Mouse (Mus musculus): ENCODE results near the gene Ackr4. TPM values are rescaled to one million over a fixed set of nuclear protein-coding genes. Genes with fewer than 3 reads are reported as not detected.

The Ackr4 gene
- polyA plus RNA-seq, 1 experiment from 2014 or later: 0.80 TPM

DNA sequence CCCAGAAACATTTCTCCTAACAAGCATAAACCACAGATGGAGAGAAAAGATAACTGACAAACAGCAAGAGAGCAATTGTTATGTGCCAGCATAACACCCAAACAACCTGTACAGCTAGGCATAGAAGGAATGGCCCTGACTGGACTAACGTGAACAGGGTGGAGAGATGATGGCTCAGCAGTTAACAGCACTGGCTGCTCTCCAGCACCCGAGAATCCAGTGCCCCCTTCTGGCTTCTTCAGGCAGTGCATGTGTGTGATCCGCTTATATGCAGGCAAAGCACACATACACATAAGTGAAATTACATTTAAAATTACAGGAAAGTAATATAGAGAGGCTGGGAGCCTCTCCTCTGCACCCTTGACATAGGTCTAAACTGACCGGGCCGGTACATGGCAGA is 47.4 kb downstream of the Ackr4 start:
- H3K27ac ChIP-seq: no peak overlapping the region
- H3K4me2 ChIP-seq: no peak overlapping the region
- no peak overlapping the region for H3K9ac ChIP-seq (replicated peaks)
- H3K4me3 ChIP-seq (replicated peaks): no peak overlapping the region
- H3K36me3 ChIP-seq: no peaks in the 10 kb centered on the region
- H3K27me3 ChIP-seq: no peaks in the 10 kb centered on the region
- H3K9me3 ChIP-seq: no peaks in the 10 kb centered on the region
- H3K4me1 ChIP-seq (replicated peaks): no peaks in the 10 kb centered on the region
- WGBS: 51% methylated on average over 5 of the region's 5 CpGs
- no peak for ATAC-seq (ENCODE audit: insufficient number of reproducible peaks, insufficient read depth, low FRiP score, low TSS enrichment, low read depth)

DNA sequence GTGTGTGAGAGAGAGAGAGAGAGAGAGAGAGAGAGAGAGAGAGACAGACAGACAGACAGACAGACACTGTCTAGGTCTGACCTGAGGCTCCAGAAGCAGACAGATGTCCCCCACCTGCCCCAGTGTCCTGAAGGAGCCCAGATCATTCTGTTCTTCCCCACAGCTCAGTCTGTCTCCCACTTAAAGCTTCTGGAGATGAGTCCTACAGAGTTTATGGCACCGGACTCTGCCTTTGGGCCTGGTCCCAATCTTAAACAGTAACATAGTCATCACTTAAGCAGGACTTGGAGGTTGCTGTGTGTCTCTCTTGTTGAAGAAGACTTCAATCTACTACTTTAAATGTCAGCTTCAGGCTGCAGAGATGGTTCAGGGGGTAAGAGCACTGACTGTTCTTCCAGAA is 48.0 kb downstream of the Ackr4 start:
- Histone ChIP-seq H3K4me3 (replicated peaks) (no peak overlapping the region), H3K9ac (replicated peaks) (no peak overlapping the region), H3K4me2 (no peak overlapping the region), H3K9me3 (no peaks in the 10 kb centered on the region), H3K27ac (no peak overlapping the region), H3K27me3 (no peaks in the 10 kb centered on the region), H3K36me3 (no peaks in the 10 kb centered on the region), H3K4me1 (replicated peaks) (no peaks in the 10 kb centered on the region)
- 97% methylated on average over 1 of the region's 1 CpGs for WGBS
- ATAC-seq (ENCODE audit: insufficient number of reproducible peaks, insufficient read depth, low FRiP score, low TSS enrichment, low read depth): no peak

DNA sequence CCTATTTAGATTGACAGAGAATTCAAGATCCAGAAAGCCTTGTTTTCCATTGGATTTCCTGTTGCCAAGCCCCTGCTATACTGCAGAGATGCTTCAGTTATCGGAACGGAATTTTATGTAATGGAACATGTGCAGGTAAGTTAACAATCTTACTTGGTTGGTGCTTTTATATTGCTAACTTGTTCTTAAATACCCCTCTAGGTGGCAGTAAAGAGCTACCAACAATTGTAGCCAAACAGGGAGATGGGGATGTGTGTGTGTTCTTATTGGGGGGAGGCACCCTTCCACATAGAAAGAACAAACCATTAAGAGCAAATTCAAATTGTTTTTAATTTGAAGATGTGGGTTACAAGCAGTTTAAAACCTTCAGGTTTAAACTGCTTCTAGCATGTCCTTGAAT is 50.9 kb downstream of the Ackr4 start:
- no peak for ATAC-seq (ENCODE audit: insufficient number of reproducible peaks, insufficient read depth, low FRiP score, low TSS enrichment, low read depth)
- no peak overlapping the region for H3K4me3 ChIP-seq (replicated peaks)

DNA sequence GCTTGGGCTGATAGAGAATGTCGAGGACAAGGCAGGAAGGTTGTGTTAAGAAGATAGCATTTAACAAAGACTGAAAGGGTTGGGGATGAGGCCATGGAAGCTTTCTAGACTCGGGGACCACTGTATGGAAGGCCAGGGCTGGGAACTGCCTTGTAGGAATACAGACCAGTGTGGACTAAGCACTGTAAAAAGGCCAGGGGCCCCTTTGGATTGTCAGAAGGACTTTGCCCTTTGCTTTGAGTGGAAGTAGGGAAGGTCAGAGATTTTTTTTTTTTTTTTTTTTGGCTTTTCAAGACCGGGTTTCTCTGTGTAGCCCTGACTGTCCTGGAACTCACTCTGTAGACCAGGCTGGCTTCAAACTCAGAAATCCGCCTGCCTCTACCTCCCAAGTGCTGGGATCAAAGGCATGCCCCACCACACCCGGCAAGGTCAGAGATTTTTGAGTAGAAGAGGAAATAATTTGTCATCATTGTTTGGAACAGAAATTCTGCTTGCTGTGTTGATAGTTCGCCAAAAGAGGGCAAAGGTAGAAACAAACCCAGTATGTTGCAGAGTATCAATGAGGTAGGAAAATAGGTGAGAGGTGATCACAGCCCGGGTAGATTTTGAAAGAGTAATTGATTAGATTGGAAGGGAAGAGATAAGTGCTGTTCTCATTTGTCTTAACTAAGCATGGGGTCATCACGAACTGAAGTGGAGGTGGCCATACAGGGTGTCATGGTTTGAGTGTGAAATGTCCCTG is 55.7 kb downstream of the Ackr4 start:
- Histone ChIP-seq H3K27ac (no peak overlapping the region), H3K4me3 (replicated peaks) (no peak overlapping the region), H3K4me1 (replicated peaks) (no peaks in the 10 kb centered on the region), H3K36me3 (no peaks in the 10 kb centered on the region), H3K9ac (replicated peaks) (no peak overlapping the region), H3K4me2 (no peak overlapping the region), H3K27me3 (no peaks in the 10 kb centered on the region), H3K9me3 (no peaks in the 10 kb centered on the region)
- ATAC-seq (ENCODE audit: insufficient number of reproducible peaks, insufficient read depth, low FRiP score, low TSS enrichment, low read depth): no peak
- WGBS: 76% methylated on average over 8 of the region's 8 CpGs

More for the DNA sequence above, 50.9 kb downstream of the Ackr4 start:
- H3K9ac ChIP-seq (replicated peaks): no peak overlapping the region
- no peaks in the 10 kb centered on the region for H3K27me3 ChIP-seq
- H3K36me3 ChIP-seq: no peaks in the 10 kb centered on the region
- H3K9me3 ChIP-seq: no peaks in the 10 kb centered on the region
- 57% methylated on average over 2 of the region's 2 CpGs for WGBS
- H3K4me2 ChIP-seq: no peak overlapping the region
- no peaks in the 10 kb centered on the region for H3K4me1 ChIP-seq (replicated peaks)
- H3K27ac ChIP-seq: no peak overlapping the region

DNA sequence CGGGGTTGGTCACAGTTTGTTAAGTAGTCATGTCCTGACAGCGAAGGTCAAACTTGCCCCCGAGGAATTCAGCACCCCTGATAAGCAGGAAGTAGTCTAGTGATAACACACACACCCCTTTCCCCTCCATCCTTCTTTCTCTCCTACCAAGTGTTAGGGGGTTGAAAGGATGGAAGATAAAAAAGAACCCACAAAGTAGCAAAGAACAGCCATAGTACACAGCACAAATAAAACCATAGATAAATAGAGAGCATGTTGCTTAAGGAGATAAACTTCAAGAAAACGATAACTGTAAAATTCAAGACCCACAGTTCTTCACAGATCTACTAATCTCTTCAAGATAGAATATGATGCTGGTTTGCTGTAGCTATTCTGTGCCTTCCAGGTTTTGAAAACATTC is 56.5 kb downstream of the Ackr4 start:
- 78% methylated on average over 4 of the region's 4 CpGs for WGBS
- no peaks in the 10 kb centered on the region for H3K36me3 ChIP-seq
- no peak for ATAC-seq (ENCODE audit: insufficient number of reproducible peaks, insufficient read depth, low FRiP score, low TSS enrichment, low read depth)
- no peak overlapping the region for H3K4me2 ChIP-seq
- H3K4me1 ChIP-seq (replicated peaks): no peaks in the 10 kb centered on the region
- H3K9ac ChIP-seq (replicated peaks): no peak overlapping the region
- no peaks in the 10 kb centered on the region for H3K9me3 ChIP-seq
- H3K4me3 ChIP-seq (replicated peaks): no peak overlapping the region
- no peak overlapping the region for H3K27ac ChIP-seq
- no peaks in the 10 kb centered on the region for H3K27me3 ChIP-seq

DNA sequence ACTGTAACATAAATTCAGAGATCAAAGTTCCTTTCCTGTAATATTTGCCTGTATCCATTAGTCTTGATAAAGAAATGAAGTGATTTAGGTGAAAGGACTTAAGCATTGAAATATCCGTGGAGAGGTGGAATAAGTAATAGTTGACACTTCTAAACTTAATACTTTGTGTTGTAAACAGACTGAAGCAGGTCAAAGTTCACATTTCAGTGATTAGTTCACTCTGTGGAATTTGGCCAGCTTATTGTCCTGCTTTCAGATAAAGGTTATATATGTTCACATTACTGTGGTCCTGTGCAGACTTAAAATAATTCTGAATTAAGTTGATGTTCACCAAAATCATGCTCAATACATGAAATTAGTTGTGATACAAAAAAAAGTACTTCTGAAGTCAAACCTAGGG is 62.2 kb downstream of the Ackr4 start:
- Histone ChIP-seq H3K4me2 (no peak overlapping the region), H3K36me3 (peaks cover 18% of the 10 kb centered on the region), H3K27ac (no peak overlapping the region), H3K4me1 (replicated peaks) (peaks cover 18% of the 10 kb centered on the region), H3K4me3 (replicated peaks) (no peak overlapping the region), H3K9ac (replicated peaks) (no peak overlapping the region), H3K9me3 (no peaks in the 10 kb centered on the region), H3K27me3 (no peaks in the 10 kb centered on the region)
- no peak for ATAC-seq (ENCODE audit: insufficient number of reproducible peaks, insufficient read depth, low FRiP score, low TSS enrichment, low read depth)
- WGBS: 40% methylated on average over 1 of the region's 1 CpGs

DNA sequence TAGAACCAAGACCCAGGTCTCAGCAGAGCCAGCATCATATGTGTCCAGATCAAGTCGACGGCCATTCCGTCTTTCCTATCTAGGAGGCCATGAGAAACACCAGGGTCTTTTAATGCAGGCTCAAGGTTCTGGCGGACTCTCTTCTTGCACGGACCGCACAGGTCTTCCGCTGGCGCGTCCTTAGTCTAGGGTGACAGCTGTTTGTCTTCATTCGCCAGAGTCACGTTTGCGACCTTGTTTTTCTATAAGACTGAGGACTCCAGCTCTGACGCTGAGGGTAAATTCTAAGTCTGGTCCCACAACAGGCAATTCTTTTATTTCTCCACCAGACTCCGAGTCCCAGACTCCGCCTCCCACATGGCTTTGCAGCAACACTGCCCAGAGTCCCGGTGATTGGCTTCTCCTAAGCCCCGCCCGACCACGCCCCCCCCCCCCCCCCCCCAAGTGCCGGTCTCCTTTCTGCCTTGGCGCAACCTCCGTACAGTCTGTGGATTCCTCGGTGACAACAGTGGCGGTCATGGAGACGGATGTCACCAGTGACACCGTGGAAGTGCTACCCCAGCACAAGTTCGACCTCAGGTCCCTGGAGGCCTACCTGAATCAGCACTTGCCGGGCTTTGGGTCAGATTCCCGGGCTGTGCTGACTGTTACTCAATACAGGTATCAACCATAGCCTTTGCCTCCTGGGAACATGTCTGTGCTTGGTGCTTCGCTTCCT is 63.3 kb downstream of the Ackr4 start, which contains the start of gene Acad11:
Gene Acad11 (plus strand): TSS at position 134 of the 718 bp plus-strand sequence.
- H3K36me3 ChIP-seq: peaks cover 25% of the 10 kb centered on the region
- under 1% methylated on average over 27 of the region's 30 CpGs for WGBS
- H3K4me2 ChIP-seq: peak within 1 kb of the TSS; percentile 86
- peak within 1 kb of the TSS; percentile 72 for H3K9ac ChIP-seq (replicated peaks)
- peak; percentile 92 for ATAC-seq (ENCODE audit: insufficient number of reproducible peaks, insufficient read depth, low FRiP score, low TSS enrichment, low read depth)
- peaks cover 18% of the 10 kb centered on the region for H3K4me1 ChIP-seq (replicated peaks)
- 0 out of 2 replicates have a peak within 1 kb of the TSS, but pooled peaks have one; percentile 32 for H3K27ac ChIP-seq
- no peaks in the 10 kb centered on the region for H3K27me3 ChIP-seq
- H3K4me3 ChIP-seq (replicated peaks): peak within 1 kb of the TSS; percentile 90
- H3K9me3 ChIP-seq: no peaks in the 10 kb centered on the region

DNA sequence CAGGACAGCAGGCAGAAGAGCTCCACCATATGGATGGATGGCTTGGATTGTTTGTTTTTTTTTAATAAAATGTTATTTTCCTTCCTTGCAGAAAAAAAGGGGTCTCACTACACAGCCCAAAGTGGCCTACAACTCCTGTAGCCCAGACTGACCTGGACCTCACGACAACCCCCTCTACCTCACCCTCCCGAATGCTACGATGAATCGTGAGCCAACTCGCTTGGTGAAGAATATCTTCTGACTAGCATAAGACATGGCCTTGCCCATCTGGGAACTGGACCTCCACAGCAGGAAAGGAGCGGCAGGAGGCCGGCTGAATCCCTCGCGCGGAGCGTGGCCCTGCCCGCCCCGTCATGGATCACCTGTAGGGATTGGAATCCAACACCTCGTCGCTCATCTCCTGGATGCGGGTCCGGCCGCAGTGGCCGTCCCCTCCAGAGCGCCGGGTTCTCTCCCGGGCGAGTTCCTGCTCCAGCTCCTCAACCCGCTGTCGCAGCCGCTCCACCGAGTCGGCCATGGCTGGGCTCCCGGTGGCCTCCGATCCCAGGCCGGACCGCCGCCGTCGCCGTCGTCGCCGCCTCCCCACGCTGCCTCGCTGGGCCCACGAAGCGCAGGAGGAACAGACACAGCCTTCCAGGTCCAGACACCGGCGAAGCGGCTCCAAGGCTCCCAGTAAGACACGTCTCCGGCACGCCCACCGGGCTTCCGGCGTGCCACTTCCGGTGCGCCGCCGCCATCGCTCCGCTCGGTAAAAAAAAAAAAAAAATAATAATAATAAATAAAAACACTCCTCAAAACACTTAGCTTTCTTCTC is 64.1 kb downstream of the Ackr4 start, which contains the start of gene Uba5:
Gene Uba5 (minus strand): TSS at position 705 of the 814 bp plus-strand sequence.
- H3K9me3 ChIP-seq: no peaks in the 10 kb centered on the region
- peak within 1 kb of the TSS; percentile 72 for H3K9ac ChIP-seq (replicated peaks)
- peak; percentile 53; the same call in 1 of the 2 replicates for ATAC-seq (ENCODE audit: insufficient number of reproducible peaks, insufficient read depth, low FRiP score, low TSS enrichment, low read depth)
- H3K4me1 ChIP-seq (replicated peaks): peaks cover 18% of the 10 kb centered on the region
- no peaks in the 10 kb centered on the region for H3K27me3 ChIP-seq
- H3K27ac ChIP-seq: 0 out of 2 replicates have a peak within 1 kb of the TSS, but pooled peaks have one; percentile 32
- H3K4me2 ChIP-seq: peak within 1 kb of the TSS; percentile 86
- peak within 1 kb of the TSS; percentile 90 for H3K4me3 ChIP-seq (replicated peaks)
- under 1% methylated on average over 59 of the region's 59 CpGs for WGBS
- peaks cover 32% of the 10 kb centered on the region for H3K36me3 ChIP-seq

DNA sequence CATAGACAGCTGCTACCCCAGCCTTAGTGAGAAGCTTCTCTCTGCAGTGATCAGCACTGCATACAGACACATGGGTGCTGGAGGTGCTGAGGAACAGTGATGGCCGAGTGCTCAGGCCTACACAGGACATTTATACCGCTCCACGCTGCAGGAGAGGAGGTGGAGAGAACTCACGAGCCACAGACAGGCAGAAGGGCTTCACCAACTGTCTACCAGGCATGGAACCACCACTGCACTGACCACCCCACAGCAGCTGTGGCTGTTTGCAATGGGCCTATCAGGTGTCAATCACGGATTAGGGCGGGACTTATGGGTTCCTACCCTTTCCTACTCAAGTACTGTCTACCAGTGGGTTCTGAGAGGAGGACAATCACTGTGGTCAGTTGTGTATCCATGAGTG is 75.7 kb downstream of the Ackr4 start:
- no peak overlapping the region for H3K4me2 ChIP-seq
- no peaks in the 10 kb centered on the region for H3K4me1 ChIP-seq (replicated peaks)
- H3K36me3 ChIP-seq: peaks cover 98% of the 10 kb centered on the region
- no peaks in the 10 kb centered on the region for H3K27me3 ChIP-seq
- H3K27ac ChIP-seq: no peak overlapping the region
- 92% methylated on average over 6 of the region's 6 CpGs for WGBS
- no peaks in the 10 kb centered on the region for H3K9me3 ChIP-seq
- ATAC-seq (ENCODE audit: insufficient number of reproducible peaks, insufficient read depth, low FRiP score, low TSS enrichment, low read depth): no peak
- H3K4me3 ChIP-seq (replicated peaks): no peak overlapping the region
- H3K9ac ChIP-seq (replicated peaks): no peak overlapping the region

DNA sequence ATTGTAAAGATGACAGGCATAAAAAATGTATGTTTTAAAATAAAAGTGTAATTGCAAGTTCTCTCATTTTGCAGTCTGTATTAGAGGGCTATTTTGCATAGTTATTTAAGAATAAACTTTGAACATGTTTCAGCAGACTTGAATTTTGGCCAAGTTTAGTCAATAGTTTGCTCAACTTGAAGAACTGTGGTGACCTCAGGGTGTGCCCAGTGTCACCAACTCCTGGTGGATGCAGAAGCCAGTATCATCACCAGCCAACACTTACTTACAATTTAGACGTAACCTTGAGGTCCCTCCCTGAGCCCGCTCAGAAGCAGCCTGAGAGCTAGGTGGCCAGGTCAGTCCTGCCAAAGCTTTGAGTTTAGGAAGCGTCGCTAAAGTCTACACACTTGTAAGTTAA is 83.1 kb downstream of the Ackr4 start:
- H3K36me3 ChIP-seq: peaks cover 55% of the 10 kb centered on the region
- no peak for ATAC-seq (ENCODE audit: insufficient number of reproducible peaks, insufficient read depth, low FRiP score, low TSS enrichment, low read depth)
- WGBS: 85% methylated on average over 4 of the region's 4 CpGs
- H3K9ac ChIP-seq (replicated peaks): no peak overlapping the region
- H3K4me2 ChIP-seq: no peak overlapping the region
- no peak overlapping the region for H3K4me3 ChIP-seq (replicated peaks)
- H3K4me1 ChIP-seq (replicated peaks): no peaks in the 10 kb centered on the region
- no peaks in the 10 kb centered on the region for H3K27me3 ChIP-seq
- H3K9me3 ChIP-seq: no peaks in the 10 kb centered on the region
- H3K27ac ChIP-seq: no peak overlapping the region

DNA sequence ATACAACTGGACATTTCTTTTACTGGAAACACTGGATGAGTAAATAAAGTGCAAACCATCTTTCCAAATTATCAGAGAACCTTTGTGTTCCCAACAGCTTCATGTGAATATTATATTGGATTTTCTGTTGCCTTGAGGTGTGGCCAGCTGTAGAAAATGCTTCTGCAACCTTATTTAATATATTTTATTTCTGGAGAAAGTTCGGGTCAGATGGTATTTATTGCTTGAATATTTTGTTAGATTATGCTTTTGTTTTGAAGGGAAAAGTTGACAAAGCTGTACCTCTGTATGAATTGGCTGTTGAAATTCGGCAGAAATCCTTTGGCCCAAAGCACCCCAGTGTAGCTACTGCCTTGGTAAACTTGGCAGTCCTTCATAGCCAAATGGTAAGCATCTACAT is 86.4 kb downstream of the Ackr4 start, which contains the start of gene Gm28305:
Gene Gm28305 (plus strand): TSS at position 301 of the 400 bp plus-strand sequence.
- H3K4me1 ChIP-seq (replicated peaks): no peaks in the 10 kb centered on the region
- ATAC-seq (ENCODE audit: insufficient number of reproducible peaks, insufficient read depth, low FRiP score, low TSS enrichment, low read depth): no peak
- peaks cover 60% of the 10 kb centered on the region for H3K36me3 ChIP-seq
- H3K27ac ChIP-seq: no peak within 1 kb of the TSS
- no peak within 1 kb of the TSS for H3K4me2 ChIP-seq
- H3K27me3 ChIP-seq: no peaks in the 10 kb centered on the region
- H3K9me3 ChIP-seq: no peaks in the 10 kb centered on the region
- WGBS: 71% methylated on average over 2 of the region's 2 CpGs
- H3K4me3 ChIP-seq (replicated peaks): no peak within 1 kb of the TSS
- no peak within 1 kb of the TSS for H3K9ac ChIP-seq (replicated peaks)

All from limb, embryonic 12.5 days (tissue).